Mouse (Mus musculus): ENCODE data around the gene Gm42688. TPM values are rescaled to one million over a fixed set of nuclear protein-coding genes. Genes with fewer than 3 reads are reported as not detected.

Gene Gm42688
- total RNA-seq, 2 experiments from 2014 or later, result 5.0 to 5.4 TPM

DNA sequence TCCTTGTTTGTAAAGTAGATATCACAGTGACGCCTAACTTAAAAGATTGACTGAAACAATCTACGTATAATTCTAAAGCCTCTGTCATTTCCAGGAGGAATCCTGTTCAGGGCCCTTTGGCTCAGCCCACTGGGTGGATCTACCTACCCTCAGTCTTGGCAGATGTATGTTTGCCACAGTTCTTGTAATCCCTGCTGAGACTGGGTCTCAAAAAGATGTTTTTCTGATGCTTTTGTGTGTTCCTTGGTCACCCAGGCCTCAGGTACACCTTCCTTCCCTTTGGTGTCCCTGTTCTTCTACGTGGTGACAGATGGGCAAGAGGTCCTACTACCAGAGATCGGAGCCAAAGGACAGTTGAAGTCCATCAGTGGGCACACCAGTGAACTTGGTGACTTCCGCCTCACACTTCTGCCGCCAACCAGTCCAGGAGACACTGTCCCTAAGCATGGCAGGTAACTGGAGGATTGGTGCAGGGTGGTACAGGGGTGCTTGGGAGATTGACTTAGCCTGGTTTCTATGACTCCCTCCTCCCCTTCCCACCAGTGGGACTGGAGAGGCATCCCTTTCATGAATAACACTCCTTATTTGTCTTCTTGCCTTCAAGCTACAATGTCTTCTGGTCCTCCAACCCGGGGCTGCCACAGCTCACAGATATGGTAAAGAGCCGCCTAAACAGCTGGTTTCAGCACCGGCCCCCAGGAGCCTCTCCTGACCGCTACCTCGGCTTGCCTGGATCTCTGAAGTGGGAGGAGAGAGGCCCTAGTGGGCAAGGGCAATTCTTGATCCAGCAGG lies 15.2 kb downstream of the Gm42688 start:
- DNase-seq (ENCODE audit: low spot score in 2 of 2), result no peak

DNA sequence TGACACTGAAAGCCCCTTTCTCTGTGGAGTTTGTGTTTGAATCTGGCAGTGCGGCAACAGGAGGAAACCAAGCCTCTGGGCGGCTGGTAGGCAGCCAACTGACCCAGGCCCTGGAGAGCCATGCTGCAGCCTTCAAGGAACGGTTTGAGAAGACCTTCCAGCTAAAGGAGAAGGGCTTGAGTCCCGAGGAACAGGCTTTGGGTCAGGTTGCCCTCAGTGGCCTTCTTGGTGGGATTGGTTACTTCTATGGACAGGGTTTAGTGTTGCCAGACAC lies 15.7 kb downstream of the Gm42688 start:
- no peak for DNase-seq (ENCODE audit: low spot score in 2 of 2)

DNA sequence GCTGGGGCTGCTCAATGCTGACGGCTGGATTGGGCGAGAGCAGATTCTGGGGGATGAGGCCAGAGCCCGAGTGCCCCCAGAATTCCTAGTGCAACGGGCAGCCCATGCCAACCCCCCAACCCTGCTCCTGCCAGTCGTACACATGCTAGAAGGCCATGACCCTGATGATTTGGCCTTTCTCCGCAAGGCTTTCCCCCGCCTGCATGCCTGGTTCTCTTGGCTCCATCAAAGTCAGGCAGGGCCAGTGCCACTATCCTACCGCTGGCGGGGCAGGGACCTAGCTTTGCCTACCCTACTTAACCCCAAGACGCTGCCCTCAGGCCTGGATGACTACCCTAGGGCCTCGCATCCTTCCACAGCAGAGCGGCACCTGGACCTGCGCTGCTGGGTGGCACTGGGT lies 16.2 kb downstream of the Gm42688 start:
- DNase-seq (ENCODE audit: low spot score in 2 of 2), result no peak

DNA sequence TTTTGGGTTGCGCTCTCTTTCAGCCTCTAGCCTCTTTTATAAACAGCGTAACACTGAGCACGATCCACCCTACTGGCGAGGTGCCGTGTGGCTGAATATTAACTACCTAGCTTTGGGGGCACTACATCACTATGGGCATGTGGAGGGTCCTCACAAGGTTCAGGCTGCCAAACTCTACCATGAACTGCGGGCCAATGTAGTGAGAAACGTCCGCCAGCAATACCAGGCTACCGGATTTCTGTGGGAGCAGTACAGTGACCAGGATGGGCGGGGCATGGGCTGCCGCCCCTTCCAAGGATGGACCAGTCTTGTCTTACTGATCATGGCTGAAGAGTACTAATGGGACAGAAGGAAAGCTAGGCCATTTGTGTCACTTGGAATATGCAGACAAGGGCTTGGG lies 17.0 kb downstream of the Gm42688 start:
- no peak for DNase-seq (ENCODE audit: low spot score in 2 of 2)

DNA sequence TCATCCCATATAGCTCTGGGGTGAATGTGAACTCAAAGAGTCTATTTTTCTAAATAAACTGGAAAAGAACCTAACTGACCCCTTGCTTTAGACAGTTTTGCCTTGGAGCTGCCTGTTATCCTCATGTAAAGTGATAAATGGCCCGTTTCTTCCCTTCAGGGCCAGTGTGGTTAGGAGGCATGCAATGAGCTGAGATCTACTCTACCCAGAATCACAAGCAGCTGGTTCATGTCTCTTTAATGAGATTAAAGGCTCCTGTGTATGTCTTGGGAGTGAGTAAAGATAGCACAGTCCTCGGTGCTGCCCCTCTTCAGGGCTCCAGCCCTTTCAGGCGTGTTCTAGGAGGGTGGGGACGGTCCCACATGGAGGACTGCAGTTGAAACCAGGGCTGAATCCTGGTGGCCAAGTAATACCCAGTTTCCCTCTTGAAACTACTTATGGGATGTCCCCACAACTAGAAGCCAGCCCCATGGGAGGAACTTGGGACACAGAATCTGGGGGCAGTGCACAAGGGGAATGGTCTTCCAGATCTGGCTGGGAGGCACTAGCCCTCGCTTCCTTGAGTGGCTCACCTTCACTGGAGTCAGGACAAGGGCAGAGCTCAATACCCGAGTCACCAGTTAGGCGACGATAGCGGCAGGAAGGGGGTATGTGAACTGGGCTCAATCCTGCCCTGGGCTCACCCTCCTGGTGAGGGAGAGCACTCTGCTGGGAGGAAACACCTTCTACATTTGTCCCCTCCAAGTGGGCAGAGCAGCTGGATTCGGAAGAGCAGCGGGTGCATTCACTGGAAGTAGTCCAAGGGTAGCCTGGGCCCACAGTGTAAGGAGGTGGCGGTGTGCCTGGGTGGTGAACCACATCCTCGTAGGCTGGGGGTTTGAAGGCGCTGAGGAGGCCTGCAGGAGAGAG lies 17.7 kb downstream of the Gm42688 start:
- no peak for DNase-seq (ENCODE audit: low spot score in 2 of 2)

DNA sequence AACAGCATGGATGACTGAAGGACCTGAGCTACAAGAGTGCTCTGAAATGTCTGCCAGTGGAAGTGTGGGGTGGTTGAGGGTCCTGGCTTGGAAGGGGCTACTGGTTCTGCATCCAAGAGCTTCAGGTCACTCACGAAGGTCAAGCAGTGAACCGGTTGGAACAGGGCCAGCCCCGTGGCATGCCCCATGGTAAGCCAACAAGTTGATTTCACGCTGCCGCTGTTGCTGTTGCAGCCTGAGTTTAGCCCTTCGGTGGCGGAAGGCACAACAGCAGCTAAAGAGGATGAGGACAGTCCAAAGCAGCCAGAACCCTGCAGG lies 18.3 kb downstream of the Gm42688 start:
- no peak for DNase-seq (ENCODE audit: low spot score in 2 of 2)

DNA sequence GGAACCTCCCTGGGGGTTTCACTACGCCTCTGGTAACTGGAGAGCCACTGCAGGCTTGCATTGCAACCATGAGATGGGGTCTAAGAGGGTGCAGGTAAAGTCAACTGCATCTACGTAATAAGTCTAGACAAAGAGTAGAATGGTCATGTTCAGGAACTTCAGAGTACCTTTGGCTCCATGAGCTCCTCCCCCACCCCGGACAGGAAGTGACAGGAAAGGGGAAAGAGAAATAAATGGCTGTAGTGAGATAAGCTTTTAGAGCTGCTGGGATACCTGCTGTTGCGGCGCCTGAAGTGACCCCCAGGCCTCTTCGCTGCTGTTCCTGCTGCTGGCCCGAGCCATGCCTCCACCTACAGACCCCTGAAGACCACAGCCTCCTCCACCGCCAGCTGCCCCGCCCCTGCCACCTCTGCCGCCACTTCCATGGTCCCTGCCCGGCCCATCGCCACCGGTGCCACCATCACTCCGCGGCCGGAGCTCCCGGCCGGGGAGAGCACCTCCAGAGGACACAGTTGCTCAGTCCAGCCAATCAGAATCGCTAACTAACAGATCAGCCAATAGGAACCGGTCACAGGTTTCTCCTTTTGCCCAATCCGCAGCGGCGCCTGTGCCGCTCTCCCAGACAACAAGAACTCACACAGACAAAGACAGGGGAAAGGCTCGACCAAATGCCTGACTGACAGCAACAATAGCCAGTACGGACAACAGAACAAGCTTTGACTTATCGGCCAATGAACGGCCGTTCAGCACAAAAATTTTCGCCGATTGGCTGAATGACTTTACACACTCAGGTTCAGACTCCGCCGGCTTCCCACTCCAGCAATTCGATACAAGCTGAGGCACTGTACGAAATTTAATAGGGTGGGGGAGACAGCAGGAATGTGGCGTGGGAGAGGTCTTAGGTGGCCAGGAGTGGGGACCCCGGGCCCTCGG lies 19.8 kb downstream of the Gm42688 start, which contains the start of gene Wbp1:
TSS of gene Wbp1 (minus strand) at position 630 of the 933 bp plus-strand sequence.
- peak; percentile 91 to 96 for DNase-seq (ENCODE audit: low spot score in 2 of 2)

DNA sequence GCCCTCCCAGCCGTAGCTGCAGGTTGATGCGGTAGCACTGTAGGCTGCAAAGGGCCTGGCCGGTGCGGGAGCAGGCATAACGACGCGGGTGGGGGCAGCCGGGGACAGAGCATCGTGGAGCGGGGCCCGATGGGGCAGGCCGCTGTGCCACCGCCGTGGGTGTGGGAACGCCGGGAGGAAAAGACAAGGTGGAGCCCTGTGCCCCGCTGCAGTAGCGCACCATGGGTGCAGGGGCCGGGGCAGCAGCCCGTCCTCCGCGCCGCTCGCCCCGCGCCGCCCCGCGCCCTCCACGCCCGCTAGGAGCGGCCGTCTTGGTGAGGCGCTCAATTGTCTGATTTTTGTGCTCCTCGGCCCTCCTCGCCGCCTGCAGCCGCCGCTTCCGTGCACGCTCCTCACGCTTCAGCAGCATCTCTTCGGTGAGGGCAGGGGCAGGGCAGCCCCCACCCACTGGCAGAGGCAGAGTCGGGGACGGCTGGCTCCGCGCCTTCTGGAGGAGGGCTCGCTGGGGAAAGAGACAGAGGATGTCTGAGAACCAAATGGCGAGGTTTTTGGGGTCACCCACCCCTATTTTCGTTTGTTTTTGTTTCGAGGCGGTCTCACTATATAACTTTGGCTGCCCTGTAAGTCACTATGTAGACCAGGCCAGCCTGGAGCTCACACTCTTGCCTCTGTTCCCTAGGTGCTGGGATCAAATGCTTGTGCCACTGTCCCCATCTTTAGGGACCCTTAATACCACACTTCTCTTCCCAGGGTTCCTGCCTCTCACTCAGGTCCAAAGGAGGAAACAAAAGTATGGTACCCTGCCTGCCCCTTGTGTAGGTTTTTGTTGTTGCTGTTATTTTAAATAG lies 20.7 kb downstream of the Gm42688 start:
- DNase-seq (ENCODE audit: low spot score in 2 of 2), result peak in 1 of 2 experiments; percentile 11

DNA sequence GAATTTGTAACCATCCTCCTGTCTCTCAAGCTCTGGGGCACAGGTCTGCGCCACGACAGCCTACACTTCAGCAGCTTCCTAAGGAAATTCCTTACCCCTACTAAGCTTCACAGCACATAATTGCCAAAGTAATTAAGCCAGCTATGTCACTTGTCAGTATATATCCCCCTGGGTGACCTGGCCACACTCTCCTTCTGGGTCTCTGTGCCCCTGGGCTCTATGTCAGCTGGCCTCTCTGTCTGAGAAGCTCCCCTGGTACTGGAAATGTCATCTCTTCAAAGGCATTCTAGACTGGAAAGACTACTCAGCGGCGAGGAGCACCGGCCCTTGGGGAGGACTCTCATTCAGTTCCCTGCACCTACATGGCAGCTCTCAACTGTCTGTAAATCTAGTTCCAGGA lies 21.5 kb downstream of the Gm42688 start:
- DNase-seq (ENCODE audit: low spot score in 2 of 2), result no peak

DNA sequence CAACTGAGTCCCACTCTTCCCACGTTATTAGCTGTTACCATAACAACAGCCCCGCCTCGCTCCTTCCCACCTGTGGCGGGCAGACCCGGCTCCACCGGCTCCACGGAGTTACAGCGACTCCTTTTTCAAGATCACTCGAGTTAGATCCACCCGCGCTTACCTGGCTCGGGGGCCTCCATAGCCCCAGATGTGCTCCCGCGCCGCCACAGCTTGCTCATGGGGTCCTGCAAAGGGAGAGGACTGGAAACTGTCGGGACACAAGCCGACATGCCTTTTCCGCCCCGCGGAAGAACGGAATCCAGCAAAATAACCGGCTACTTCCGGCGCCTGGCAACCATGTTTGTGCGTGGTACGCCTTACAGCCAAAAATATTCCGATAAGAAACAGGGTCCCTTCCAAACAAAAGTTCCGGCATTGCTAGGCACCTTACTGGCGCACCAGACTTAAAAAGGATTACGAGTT lies 23.5 kb downstream of the Gm42688 start:
- peak; percentile 84 to 89 for DNase-seq (ENCODE audit: low spot score in 2 of 2)

DNA sequence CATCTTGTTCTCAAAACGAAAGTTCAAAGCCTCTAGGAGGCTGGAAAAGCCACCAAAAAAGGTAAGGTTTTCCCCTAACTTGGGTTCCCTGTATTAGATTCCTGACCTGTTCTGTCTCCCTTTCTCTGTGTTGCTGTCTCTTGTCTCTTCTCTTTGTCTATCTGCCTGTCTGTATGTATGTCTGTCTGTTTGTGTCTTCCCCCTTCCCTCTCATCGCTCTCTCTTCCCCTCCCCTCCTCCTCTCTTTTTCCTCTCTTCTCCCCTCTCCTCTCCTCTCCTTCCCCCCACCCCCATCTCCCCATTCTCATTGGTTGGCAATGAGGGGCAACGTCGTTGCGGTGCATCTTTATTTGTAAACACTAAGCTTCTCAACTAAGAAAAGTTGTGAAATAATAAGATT lies 23.9 kb downstream of the Gm42688 start, which contains the start of gene Ino80b:
TSS of gene Ino80b (minus strand) at position 101 of the 400 bp plus-strand sequence.
- DNase-seq (ENCODE audit: low spot score in 2 of 2), result no peak

DNA sequence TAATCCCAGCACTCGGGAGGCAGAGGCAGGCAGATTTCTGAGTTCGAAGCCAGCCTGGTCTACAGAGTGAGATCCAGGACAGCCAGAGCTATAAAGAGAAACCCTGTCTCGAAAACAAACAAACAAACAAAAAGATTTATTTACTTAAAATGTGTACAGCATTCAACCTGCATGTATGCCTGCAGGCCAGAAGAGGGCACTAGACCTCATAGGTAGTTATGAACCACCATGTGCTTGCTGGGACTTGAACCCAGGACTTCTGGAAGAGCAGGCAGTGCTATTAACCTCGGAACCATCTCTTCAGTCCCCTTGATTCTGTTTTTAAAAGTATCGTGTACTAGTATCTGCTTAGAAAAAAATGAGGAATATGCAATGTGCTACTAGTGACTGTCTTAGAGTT lies 26.0 kb downstream of the Gm42688 start:
- DNase-seq (ENCODE audit: low spot score in 2 of 2), result no peak

DNA sequence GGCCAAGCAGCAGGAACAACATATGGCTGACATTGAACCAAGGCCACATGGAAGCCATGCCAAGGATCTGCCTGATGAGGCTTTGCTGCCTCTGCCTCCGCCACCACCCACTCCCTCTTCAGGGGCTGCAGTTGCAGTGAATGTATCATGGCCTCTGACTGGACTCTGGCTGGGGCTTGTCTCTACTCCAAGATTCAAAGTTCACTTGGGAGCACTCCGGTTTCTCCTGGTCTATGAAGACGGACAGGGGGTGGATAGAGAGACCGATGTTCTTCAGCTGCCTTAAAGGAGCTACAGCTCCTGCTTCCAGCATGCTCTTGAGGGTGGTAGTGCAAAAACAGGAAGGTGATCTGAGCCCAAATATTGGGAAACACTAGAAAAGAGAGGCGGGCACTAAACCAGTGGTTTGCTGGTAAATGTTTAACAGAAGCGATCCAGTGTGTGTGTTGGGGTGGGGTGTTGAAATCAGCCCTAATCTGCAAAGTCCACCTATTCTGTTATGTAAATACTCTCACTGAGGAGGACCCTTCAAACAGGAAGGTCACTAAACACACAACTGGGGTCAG lies 30.1 kb downstream of the Gm42688 start:
- DNase-seq (ENCODE audit: low spot score in 2 of 2), result no peak

DNA sequence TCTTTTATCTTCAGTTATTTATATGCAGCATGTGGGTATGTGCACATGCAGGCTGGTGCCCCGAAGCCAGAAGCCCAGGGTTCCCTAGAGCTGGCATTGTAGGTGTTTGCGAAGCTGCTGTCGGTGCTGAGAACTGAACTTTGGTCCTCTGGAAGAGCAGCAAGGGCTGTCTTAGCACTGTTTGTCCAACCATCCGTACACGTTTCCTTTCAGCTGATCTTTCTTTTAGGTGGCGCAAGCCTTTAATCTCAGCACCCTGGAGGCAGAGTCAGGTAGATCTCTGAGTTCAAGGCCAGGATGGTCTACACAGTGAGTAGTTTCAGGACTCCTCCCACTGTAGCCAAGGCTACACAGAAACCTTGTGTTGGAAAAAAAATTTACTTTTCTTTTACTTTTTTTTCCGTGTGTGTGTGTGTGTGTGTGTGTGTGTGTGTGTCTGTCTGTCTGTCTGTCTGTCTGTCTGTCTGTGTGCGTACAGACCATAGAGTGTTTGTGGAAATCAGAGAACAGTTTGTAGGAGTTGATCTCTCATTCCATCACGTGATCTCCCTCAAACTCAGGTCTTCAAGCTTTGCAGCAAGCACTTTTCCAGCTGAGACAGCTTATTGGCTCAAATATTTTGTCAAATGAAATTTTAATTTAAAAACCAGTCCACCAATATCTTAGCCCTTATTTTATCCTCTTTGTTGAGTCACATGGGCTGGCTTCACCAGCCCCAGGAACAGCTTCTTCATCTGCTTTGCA lies 30.9 kb downstream of the Gm42688 start:
- no peak for DNase-seq (ENCODE audit: low spot score in 2 of 2)

DNA sequence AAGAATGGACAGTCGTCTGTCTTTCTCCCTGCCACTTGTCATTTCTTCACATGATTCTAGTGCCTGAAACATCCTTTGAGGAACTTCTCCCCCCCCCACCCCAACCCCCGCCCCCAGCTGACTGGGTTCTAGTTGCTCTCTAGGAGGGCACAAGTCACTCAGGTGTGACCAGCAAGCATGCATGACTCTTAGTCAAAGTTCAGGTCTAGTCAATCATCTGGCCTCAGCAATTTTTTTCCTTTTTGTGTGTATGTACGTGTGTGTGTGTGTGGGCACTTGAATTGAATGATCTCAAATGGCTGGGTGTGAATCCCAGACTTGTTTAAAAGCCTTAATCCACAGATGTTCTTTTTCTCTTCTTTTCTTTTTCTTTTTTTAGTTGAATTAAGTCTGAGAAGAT lies 32.8 kb downstream of the Gm42688 start:
- DNase-seq (ENCODE audit: low spot score in 2 of 2), result no peak

DNA sequence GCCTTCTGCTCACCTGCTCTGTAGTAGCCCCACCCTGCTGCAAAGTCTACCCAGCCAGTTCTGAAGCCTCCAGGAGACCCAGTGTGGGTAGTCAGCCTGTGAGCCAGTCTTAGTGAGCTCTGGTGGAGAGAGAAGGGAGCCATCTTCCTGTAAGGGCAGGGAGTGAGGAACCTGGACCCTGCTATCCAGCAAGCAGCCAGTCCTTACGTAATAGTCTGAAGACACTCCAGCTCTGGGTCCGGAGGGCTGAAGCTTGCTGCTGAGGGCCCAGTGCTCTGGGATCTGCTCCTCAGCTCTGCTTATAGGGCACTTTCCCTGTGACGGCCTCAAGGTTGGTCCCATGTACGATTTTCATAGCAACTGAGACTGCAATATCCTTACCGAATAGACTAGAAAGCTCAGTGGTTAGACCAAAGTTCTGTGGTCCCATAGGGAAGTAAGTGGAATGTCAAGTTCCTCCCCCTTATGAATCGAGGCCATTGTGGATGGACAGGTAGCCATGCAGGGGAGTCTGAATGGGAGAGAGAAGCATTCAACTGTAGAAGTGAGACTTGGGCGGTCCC lies 33.6 kb downstream of the Gm42688 start, which contains the start of gene Rtkn:
TSS of gene Rtkn (plus strand) at position 513 of the 563 bp plus-strand sequence.
- no peak for DNase-seq (ENCODE audit: low spot score in 2 of 2)

DNA sequence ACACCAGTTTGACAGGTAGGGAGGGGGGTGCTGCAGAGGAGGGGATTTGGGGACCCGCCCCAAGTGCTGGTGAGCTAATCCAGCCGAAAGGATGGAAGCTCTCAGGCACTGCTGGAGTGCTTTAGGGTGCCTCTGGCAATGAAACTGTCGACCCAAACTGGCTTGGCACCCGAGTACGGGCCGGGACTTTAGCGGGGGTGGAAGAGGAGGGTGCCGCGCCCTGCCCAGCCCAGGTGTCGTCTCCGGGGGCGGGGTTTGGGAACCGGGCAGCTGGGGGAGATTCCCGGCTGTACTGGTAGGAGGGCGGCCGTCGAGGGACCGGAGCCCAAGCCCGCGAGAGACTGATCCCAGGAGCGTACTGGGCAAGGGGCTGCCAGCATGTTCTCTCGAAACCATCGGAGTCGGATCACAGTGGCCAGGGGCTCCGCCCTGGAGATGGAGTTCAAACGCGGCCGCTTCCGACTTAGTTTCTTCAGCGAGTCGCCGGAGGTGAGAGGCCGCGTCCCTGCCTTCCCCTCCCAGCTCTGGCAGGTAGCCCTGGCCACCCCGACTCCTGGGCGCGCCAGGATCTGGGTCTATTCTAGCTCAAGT lies 34.2 kb downstream of the Gm42688 start:
- DNase-seq (ENCODE audit: low spot score in 2 of 2), result no peak

DNA sequence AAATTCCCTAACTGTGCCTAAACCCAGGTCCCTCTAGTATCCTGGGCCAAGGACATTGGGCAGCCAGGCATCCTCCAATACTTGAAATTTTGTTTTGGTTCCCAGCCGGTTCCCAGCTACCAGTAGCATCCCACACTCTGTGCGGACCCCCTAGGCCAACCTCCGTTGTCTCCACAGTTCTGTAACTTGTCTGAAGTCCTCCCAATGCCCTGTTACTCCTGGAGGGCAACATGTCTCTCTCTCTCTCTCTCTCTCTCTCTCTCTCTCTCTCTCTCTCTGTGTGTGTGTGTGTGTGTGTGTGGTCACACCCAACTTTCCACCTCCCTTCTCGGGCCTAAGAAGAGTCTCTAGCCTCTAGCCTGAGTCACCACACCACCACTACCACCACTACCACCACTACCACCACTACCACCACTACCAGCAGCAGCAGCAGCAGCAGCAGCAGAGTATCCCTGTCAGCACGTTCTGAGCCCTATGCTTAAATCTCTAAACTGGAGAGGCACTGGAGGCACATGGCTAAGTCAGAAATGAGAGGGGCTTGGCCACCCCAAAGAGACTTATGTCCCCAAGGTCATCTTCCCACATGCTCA lies 35.0 kb downstream of the Gm42688 start:
- DNase-seq (ENCODE audit: low spot score in 2 of 2), result no peak
